Mouse (Mus musculus) Patski (cell line): ENCODE results near the gene Fgf11. TPM values are rescaled to one million over a fixed set of nuclear protein-coding genes. Genes with fewer than 3 reads are reported as not detected.

Source experiments
- ATAC-seq: fragments of 100-300 bp; one replicate; pipeline ENCODE4 v1.8.0; 2021
- CTCF ChIA-PET: fragments of 350-600 bp; sonication (Branson Sonifier 250); formaldehyde crosslinking; loops from one replicate; lab custom pipeline; 2022; ENCODE audit warnings: inconsistent platforms; lab: Charles Lee
- POLR2A ChIA-PET: fragments of 350-600 bp; sonication (Branson Sonifier 250); formaldehyde crosslinking; loops from one replicate; lab custom pipeline; 2022; ENCODE audit warnings: antibody characterized with exemption, inconsistent platforms; lab: Charles Lee
- DNase-seq: peaks from one replicate; pipeline ENCODE4 v3.0.0-alpha.2; 2011; ENCODE audit warnings: low read depth, low spot score
- H3K27me3 ChIP-seq: fragments of 371-371 bp; one replicate; pipeline ENCODE4 v1.5.1; 2021
- CTCF ChIP-seq: fragments of 100-300 bp; IDR thresholded peaks from one replicate; pipeline ENCODE4 v1.5.1; 2021
- in situ Hi-C: fragments of 300-500 bp; cut with MboI; formaldehyde crosslinking; loops from 3 replicates; pipeline ENCODE4 v1.11.1; 2018; ENCODE audit warnings: low pct_unique_long_range_greater_than_20kb, mixed read lengths
- polyA plus RNA-seq: library from polyadenylated mRNA; unstranded; gene quantifications from one replicate; pipeline ENCODE4 v1.2.3, GENCODE M21; 2021

The Fgf11 gene
- polyA plus RNA-seq, 1 experiment from 2014 or later: 0.03 TPM

GRCm38 (mm10) chr11:69836703-69837576 lies 35.3 kb upstream of the Fgf11 start:
- ATAC-seq (no peak), DNase-seq (no peak)

DNA sequence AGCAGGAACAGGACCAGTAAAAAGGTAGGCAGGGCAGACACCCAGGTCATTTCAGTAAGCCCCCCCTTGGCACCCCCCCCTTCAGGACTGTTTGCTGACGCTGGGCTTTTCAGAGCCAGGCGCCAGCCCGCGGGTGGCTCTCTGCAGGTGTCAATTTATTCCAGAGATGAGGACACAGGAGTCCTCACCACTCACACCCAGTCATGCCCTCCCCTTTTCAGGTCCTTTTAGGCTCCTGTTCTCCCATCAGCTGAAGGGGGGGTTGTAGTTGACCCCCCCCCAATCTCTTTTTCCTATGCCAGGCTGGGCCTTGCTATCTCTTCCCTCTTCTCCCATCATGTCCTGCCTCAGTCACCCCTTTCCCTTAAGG lies 34.3 kb upstream of the Fgf11 start:
- DNase-seq (no peak), ATAC-seq (no peak)
- in situ Hi-C loops: no loop called here
- CTCF ChIA-PET: interaction anchor here (1.4 kb wide), 1 partner anchor 29 kb away, joined by 3 read pairs; no protein-coding TSS in a partner anchor
- no peaks in the 10 kb centered on the region for H3K27me3 ChIP-seq
- TF ChIP-seq CTCF: no peak
- POLR2A ChIA-PET: interaction anchor here (1.1 to 1.2 kb wide), 2 partner anchors 11 to 119 kb away, joined by 3 read pairs; no protein-coding TSS in a partner anchor

More at GRCm38 (mm10) chr11:69836703-69837576, 35.3 kb upstream of the Fgf11 start:
- ChIA-PET POLR2A (interaction anchor here (1.2 to 1.8 kb wide), 2 partner anchors 10 to 12 kb away, joined by 3 to 5 read pairs; no protein-coding TSS in a partner anchor), CTCF (interaction anchor here (1.4 kb wide), 1 partner anchor 30 kb away, joined by 3 read pairs; no protein-coding TSS in a partner anchor)
- in situ Hi-C loops: no loop called here
- TF ChIP-seq CTCF: no peak
- H3K27me3 ChIP-seq: no peaks in the 10 kb centered on the region

- CTCF ChIA-PET: no interaction called here
- TF ChIP-seq CTCF: no peak
- in situ Hi-C loops: no loop called here
- no peaks in the 10 kb centered on the region for H3K27me3 ChIP-seq
- no peak for DNase-seq
- no peak for ATAC-seq
- POLR2A ChIA-PET: interaction anchor here (1.1 to 1.2 kb wide), 2 partner anchors 10 to 118 kb away, joined by 3 read pairs; no protein-coding TSS in a partner anchor
Observed at GRCm38 (mm10) chr11:69835326-69835965, 33.8 kb upstream of the Fgf11 start.

- CTCF ChIA-PET: no interaction called here
Observed at GRCm38 (mm10) chr11:69834001-69834549, 32.4 kb upstream of the Fgf11 start.

GRCm38 (mm10) chr11:69833554-69833953 lies 31.9 kb upstream of the Fgf11 start:
- no peaks in the 10 kb centered on the region for H3K27me3 ChIP-seq

More at GRCm38 (mm10) chr11:69834001-69834549, 32.4 kb upstream of the Fgf11 start:
- in situ Hi-C loops: no loop called here
- DNase-seq: no peak
- POLR2A ChIA-PET: no interaction called here
- no peaks in the 10 kb centered on the region for H3K27me3 ChIP-seq
- ATAC-seq: no peak
- TF ChIP-seq CTCF: no peak

DNA sequence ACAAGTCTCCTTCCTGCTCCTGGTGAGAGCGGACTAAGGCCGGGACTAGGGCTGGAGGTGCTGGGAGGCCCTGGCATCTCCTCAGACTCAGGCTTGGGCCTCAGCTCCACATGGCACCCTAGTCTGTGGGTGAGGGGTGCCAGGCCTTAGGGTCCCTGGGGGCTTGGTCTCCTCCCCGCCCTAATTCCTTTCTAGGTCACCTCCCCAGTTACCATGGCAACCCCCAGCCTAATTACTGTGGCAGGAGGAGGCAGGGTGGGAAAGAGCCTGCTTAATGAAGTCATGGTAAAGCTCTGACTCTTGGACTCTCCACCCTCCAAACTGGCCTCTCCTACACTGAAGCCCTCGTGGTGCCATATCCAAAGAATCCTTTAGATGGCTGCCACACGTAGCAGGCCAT lies 27.2 kb upstream of the Fgf11 start:
- DNase-seq (no peak), ATAC-seq (no peak)
- in situ Hi-C loops: no loop called here
- ChIA-PET CTCF (interaction anchor here (1.4 kb wide), 1 partner anchor 13 kb away, joined by 3 read pairs; no protein-coding TSS in a partner anchor), POLR2A (interaction anchor here (0.5 to 1.0 kb wide), 2 partner anchors 19 to 80 kb away, joined by 3 read pairs; no protein-coding TSS in a partner anchor)
- TF ChIP-seq CTCF: no peak
- no peaks in the 10 kb centered on the region for H3K27me3 ChIP-seq

More at GRCm38 (mm10) chr11:69833554-69833953, 31.9 kb upstream of the Fgf11 start:
- no peak for ATAC-seq
- in situ Hi-C loops: no loop called here
- no peak for TF ChIP-seq CTCF
- ChIA-PET CTCF (interaction anchor here (1.2 kb wide), 1 partner anchor 28 kb away, joined by 3 read pairs; the partner anchor contains the start of gene Tmem102), POLR2A (no interaction called here)
- DNase-seq: no peak

GRCm38 (mm10) chr11:69823456-69823855 lies 21.8 kb upstream of the Fgf11 start:
- in situ Hi-C loops: no loop called here
- TF ChIP-seq CTCF: no peak
- H3K27me3 ChIP-seq: peaks cover 2% of the 10 kb centered on the region
- ATAC-seq: no peak
- DNase-seq: no peak
- POLR2A ChIA-PET: no interaction called here
- CTCF ChIA-PET: no interaction called here

DNA sequence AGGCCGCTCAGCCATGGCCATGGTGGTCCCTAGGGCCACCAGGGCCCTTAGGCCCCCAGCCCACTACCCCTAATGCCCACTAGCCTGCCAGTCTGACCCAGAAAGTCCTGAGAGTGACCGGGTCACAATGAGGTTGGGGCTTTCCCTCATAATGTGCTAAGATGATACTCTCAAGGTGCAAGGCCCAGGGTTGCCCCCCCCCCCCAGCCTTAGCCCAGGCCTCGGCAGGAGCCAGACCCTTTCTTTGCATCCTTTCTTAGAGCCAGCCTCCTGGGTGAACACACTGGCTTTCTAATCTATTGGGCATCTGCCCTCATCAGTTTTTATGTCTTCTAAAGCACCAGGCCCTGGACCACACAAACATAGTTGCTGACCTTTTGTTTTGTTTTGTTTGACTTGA lies 20.4 kb upstream of the Fgf11 start, which contains the start of gene Spem1:
Gene Spem1, minus strand, starts transcription at position 101 of the 400 bp plus-strand sequence.
- CTCF ChIA-PET: no interaction called here
- TF ChIP-seq CTCF: no peak
- ATAC-seq: no peak
- in situ Hi-C loops: no loop called here
- POLR2A ChIA-PET: no interaction called here
- peaks cover 2% of the 10 kb centered on the region for H3K27me3 ChIP-seq
- no peak for DNase-seq

GRCm38 (mm10) chr11:69818871-69819270 lies 17.2 kb upstream of the Fgf11 start:
- CTCF ChIA-PET: no interaction called here
- in situ Hi-C loops: no loop called here
- POLR2A ChIA-PET: no interaction called here

DNA sequence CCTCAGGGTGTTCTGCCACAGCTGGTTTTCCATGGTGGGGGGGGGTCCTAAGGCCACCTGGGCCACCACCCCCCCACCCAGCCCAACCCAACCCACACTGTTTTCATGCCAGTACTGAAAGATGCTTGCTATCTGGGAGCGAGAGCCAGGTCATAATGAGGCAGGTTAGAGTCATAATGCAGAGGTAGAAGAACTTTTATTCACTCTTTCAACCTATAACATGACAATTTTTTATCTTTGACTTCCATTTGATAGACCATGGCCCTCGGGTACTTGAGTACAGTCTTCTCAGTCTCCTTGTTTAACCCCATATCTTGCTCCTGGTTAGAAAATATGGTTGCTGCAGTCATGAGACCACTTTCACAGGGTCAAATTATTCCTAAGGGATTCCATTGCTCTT lies 16.7 kb upstream of the Fgf11 start, which contains the start of gene Spem2:
Gene Spem2, minus strand, starts transcription at position 101 of the 400 bp plus-strand sequence.
- peaks cover 2% of the 10 kb centered on the region for H3K27me3 ChIP-seq
- no peak for ATAC-seq
- in situ Hi-C loops: no loop called here
- TF ChIP-seq CTCF: no peak
- ChIA-PET CTCF (no interaction called here), POLR2A (no interaction called here)
- DNase-seq: no peak

More at GRCm38 (mm10) chr11:69818871-69819270, 17.2 kb upstream of the Fgf11 start:
- no peak for DNase-seq
- no peak for ATAC-seq
- H3K27me3 ChIP-seq: peaks cover 2% of the 10 kb centered on the region
- no peak for TF ChIP-seq CTCF
